Comparison of ENCODE assay signal across 22 mouse cellular contexts in genomic region chr11:4309613-4310012, GRCm38 (mm10). TPM values are rescaled to one million over a fixed set of nuclear protein-coding genes. Genes with fewer than 3 reads are reported as not detected.
DNase-seq lines count a peak whose midpoint lies in the region; ATAC-seq and TF ChIP-seq lines count a peak whose summit lies in the region.
"Had no signal": no experiment of that assay in that cellular context is flagged by ENCODE, and none has a peak within 500 bp of the region (broad histone marks: within the 10 kb centered on the region; RNA-seq: fewer than 3 reads in every experiment).

No protein-coding gene starts in this region.

- TF ChIP-seq POLR2A in CH12.LX (IDR thresholded peaks at IDR 0.05; ENCODE audit: low read depth, low read length), result no peak

- no peak overlapping the region for H3K4me2 ChIP-seq in CH12.LX (ENCODE audit: insufficient read depth, low read depth, poor library complexity, severe bottlenecking)
- H3K4me2 ChIP-seq in embryonic facial prominence, embryonic 14.5 days (ENCODE audit: low read depth, low read length), result no peak overlapping the region
- no peak overlapping the region for H3K4me2 ChIP-seq in limb, embryonic 15.5 days
- H3K4me2 ChIP-seq in kidney, embryonic 16.5 days (replicated peaks; ENCODE audit: low read depth, low read length), result no peak overlapping the region
- H3K4me2 ChIP-seq: forebrain, embryonic 13.5 days; midbrain, embryonic 13.5 days; neural tube, embryonic 13.5 days had no signal

- no peak overlapping the region; the same call in 1 of the 2 replicates for H3K9ac ChIP-seq in CH12.LX (ENCODE audit: insufficient read depth, low read depth)
- no peak overlapping the region for H3K9ac ChIP-seq in embryonic facial prominence, embryonic 14.5 days (ENCODE audit: low read depth, low read length)
- H3K9ac ChIP-seq in limb, embryonic 15.5 days, result no peak overlapping the region
- no peak overlapping the region for H3K9ac ChIP-seq in kidney, embryonic 16.5 days (replicated peaks; ENCODE audit: low read length)
- H3K9ac ChIP-seq: forebrain, embryonic 13.5 days; liver, embryonic 14.5 days; midbrain, embryonic 13.5 days; neural tube, embryonic 13.5 days; stomach, embryonic 15.5 days had no signal

- H3K79me2 ChIP-seq in CH12.LX (replicated peaks; ENCODE audit: control insufficient read depth, extremely low read depth, insufficient read depth, poor library complexity, severe bottlenecking), result no peaks in the 10 kb centered on the region

- peak; percentile 67; the same call in 1 of the 2 replicates for TF ChIP-seq EP300 in CH12.LX (IDR thresholded peaks at IDR 0.05; ENCODE audit: low read length)

- no peaks in the 10 kb centered on the region for H3K9me3 ChIP-seq in CH12.LX (replicated peaks; ENCODE audit: low read length)
- no peaks in the 10 kb centered on the region for H3K9me3 ChIP-seq in embryonic facial prominence, embryonic 14.5 days (ENCODE audit: control insufficient read depth, low read length)
- no peaks in the 10 kb centered on the region for H3K9me3 ChIP-seq in limb, embryonic 15.5 days
- H3K9me3 ChIP-seq in kidney, embryonic 16.5 days (ENCODE audit: low read length), result no peaks in the 10 kb centered on the region
- H3K9me3 ChIP-seq: forebrain, embryonic 13.5 days; heart, embryonic 10.5 days; midbrain, embryonic 13.5 days; neural tube, embryonic 13.5 days; stomach, embryonic 15.5 days had no signal

- intact Hi-C loops in gastrocnemius, postnatal 14 days (cut with DNase I; ENCODE audit: low total_unique reads), result no loop called here

- ATAC-seq in embryonic facial prominence, embryonic 14.5 days (ENCODE audit: low read depth), result no peak
- ATAC-seq in limb, embryonic 15.5 days (ENCODE audit: insufficient number of reproducible peaks, low FRiP score, low TSS enrichment, low read depth), result no peak
- no peak for ATAC-seq in kidney, embryonic 16.5 days (ENCODE audit: low FRiP score, low TSS enrichment)
- no peak for ATAC-seq in frontal cortex, adult (ENCODE audit: low TSS enrichment)
- ATAC-seq: forebrain, embryonic 13.5 days; midbrain, embryonic 13.5 days had no signal

- H3K4me1 ChIP-seq in CH12.LX (ENCODE audit: control insufficient read depth in 1 of 2, insufficient read depth in 2 of 2), result peaks cover 33 to 49% of the 10 kb centered on the region in 2 experiments
- peaks cover 29% of the 10 kb centered on the region for H3K4me1 ChIP-seq in embryonic facial prominence, embryonic 14.5 days (ENCODE audit: control insufficient read depth, insufficient read depth, low read length)
- H3K4me1 ChIP-seq in limb, embryonic 15.5 days, result peaks cover 20% of the 10 kb centered on the region
- H3K4me1 ChIP-seq in kidney, embryonic 16.5 days (ENCODE audit: insufficient read depth, low read length), result peaks cover 9% of the 10 kb centered on the region

- in situ Hi-C loops in CH12.LX (cut with MboI; ENCODE audit: low pct_ligation_motif_present, low pct_unique_long_range_greater_than_20kb, low sequenced_read_pairs), result no loop called here

- peak overlapping the region; percentile 53; the same call in 1 of the 2 replicates for H3K27ac ChIP-seq in CH12.LX (ENCODE audit: insufficient read depth, low read depth)
- H3K27ac ChIP-seq in embryonic facial prominence, embryonic 14.5 days (replicated peaks; ENCODE audit: low read depth, low read length), result peak overlapping the region; percentile 90
- H3K27ac ChIP-seq in limb, embryonic 15.5 days, result peak overlapping the region; percentile 86; the same call in 1 of the 2 replicates
- no peak overlapping the region for H3K27ac ChIP-seq in kidney, embryonic 16.5 days (ENCODE audit: low read length)
- H3K27ac ChIP-seq: forebrain, embryonic 13.5 days; heart, embryonic 10.5 days; left cerebral cortex, adult 2 months; liver, embryonic 14.5 days; midbrain, embryonic 13.5 days; neural tube, embryonic 13.5 days had no signal

- H3K36me3 ChIP-seq in CH12.LX (replicated peaks in 1 of 2; ENCODE audit: control insufficient read depth in 1 of 2, insufficient read depth in 1 of 2, low read length in 1 of 2), result no peaks in the 10 kb centered on the region
- H3K36me3 ChIP-seq in embryonic facial prominence, embryonic 14.5 days (ENCODE audit: control insufficient read depth, insufficient read depth, low read length), result no peaks in the 10 kb centered on the region
- H3K36me3 ChIP-seq in limb, embryonic 15.5 days, result no peaks in the 10 kb centered on the region
- H3K36me3 ChIP-seq in kidney, embryonic 16.5 days (ENCODE audit: insufficient read depth, low read length), result no peaks in the 10 kb centered on the region
- H3K36me3 ChIP-seq: heart, embryonic 10.5 days; midbrain, embryonic 13.5 days; neural tube, embryonic 13.5 days; stomach, embryonic 15.5 days had no signal

- no peak overlapping the region for H3K4me3 ChIP-seq in CH12.LX (replicated peaks in 1 of 3; ENCODE audit: low read depth in 2 of 3, low read length in 2 of 3, poor library complexity in 1 of 3)
- H3K4me3 ChIP-seq in embryonic facial prominence, embryonic 14.5 days (ENCODE audit: low read depth, low read length), result no peak overlapping the region
- H3K4me3 ChIP-seq in limb, embryonic 15.5 days, result no peak overlapping the region
- no peak overlapping the region for H3K4me3 ChIP-seq in kidney, embryonic 16.5 days (ENCODE audit: low read length)
- H3K4me3 ChIP-seq: erythroblast, embryonic 14.5 days; forebrain, embryonic 13.5 days; heart, embryonic 10.5 days; left cerebral cortex, adult 2 months; midbrain, embryonic 13.5 days; neural tube, embryonic 13.5 days; stomach, embryonic 15.5 days had no signal

- dilution Hi-C loops in CH12.LX (cut with MboI; ENCODE audit: extremely low pct_ligation_motif_present, extremely low pct_unique_long_range_greater_than_20kb, low sequenced_read_pairs), result no loop called here

- DNase-seq in 3T3-L1 (ENCODE audit: low read depth, low spot score), result peak; percentile 68
- peak; percentile 56 for DNase-seq in CH12.LX (ENCODE audit: extremely low read depth)
- DNase-seq in embryonic facial prominence, embryonic 14.5 days (ENCODE audit: low spot score), result no peak
- DNase-seq in gastrocnemius, postnatal 14 days, result no peak
- DNase-seq: adrenal gland, adult 8-10 months; kidney, adult 2 months; kidney, postnatal 36 days; layer of hippocampus, adult 9-11 months; right cerebral cortex, postnatal 14 days; thymus, postnatal 25 days had no signal

- WGBS in embryonic facial prominence, embryonic 14.5 days, result 69% methylated on average over 4 of the region's 4 CpGs
- WGBS in limb, embryonic 15.5 days, result 71% methylated on average over 4 of the region's 4 CpGs
- 83% methylated on average over 4 of the region's 4 CpGs for WGBS in kidney, embryonic 16.5 days

- no peak for TF ChIP-seq RAD21 in CH12.LX (IDR thresholded peaks at IDR 0.05; ENCODE audit: low read depth, low read length)

- no peak for TF ChIP-seq CTCF in CH12.LX (conservative IDR thresholded peaks at IDR 0.05 in 1 of 2, IDR thresholded peaks at IDR 0.05 in 1 of 2; ENCODE audit: low read depth in 2 of 2, low read length in 2 of 2)

- no peaks in the 10 kb centered on the region for H3K27me3 ChIP-seq in CH12.LX (replicated peaks)
- H3K27me3 ChIP-seq in embryonic facial prominence, embryonic 14.5 days (replicated peaks; ENCODE audit: control insufficient read depth, insufficient read depth, low read length), result no peaks in the 10 kb centered on the region; the same call in 1 of the 2 replicates
- H3K27me3 ChIP-seq in limb, embryonic 15.5 days, result no peaks in the 10 kb centered on the region
- H3K27me3 ChIP-seq in kidney, embryonic 16.5 days (ENCODE audit: insufficient read depth, low read length), result no peaks in the 10 kb centered on the region
- H3K27me3 ChIP-seq: neural tube, embryonic 13.5 days; stomach, embryonic 15.5 days had no signal

TF ChIP-seq in CH12.LX, 34 proteins besides CTCF, POLR2A, EP300 and RAD21 (continues in another document):
- TF ChIP-seq POLR2AphosphoS2 (IDR thresholded peaks at IDR 0.05; ENCODE audit: low read depth, low read length), result no peak
- TF ChIP-seq MYC (IDR thresholded peaks at IDR 0.05; ENCODE audit: low read depth, low read length), result no peak
- 0 out of 2 replicates have a peak, but pooled peaks have one; percentile 8 for TF ChIP-seq ZNF384 (IDR thresholded peaks at IDR 0.05; ENCODE audit: low read depth, low read length)
- TF ChIP-seq ZC3H11A (IDR thresholded peaks at IDR 0.05; ENCODE audit: low read depth, low read length), result no peak
- TF ChIP-seq GABPA (IDR thresholded peaks at IDR 0.05; ENCODE audit: insufficient replicate concordance, low read depth, low read length), result no peak
- TF ChIP-seq MAX (IDR thresholded peaks at IDR 0.05; ENCODE audit: low read length), result peak; percentile 54; the same call in 1 of the 2 replicates
- peak; percentile 49; the same call in 1 of the 2 replicates for TF ChIP-seq TCF12 (IDR thresholded peaks at IDR 0.05; ENCODE audit: low read depth, low read length)
- 0 out of 2 replicates have a peak, but pooled peaks have one; percentile 33 for TF ChIP-seq SIN3A (IDR thresholded peaks at IDR 0.05; ENCODE audit: low read length)
- TF ChIP-seq JUND (conservative IDR thresholded peaks at IDR 0.05; ENCODE audit: low read depth, low read length), result no peak
- TF ChIP-seq IRF4 (IDR thresholded peaks at IDR 0.05; ENCODE audit: low read depth, low read length), result peak; percentile 90
- 0 out of 2 replicates have a peak, but pooled peaks have one; percentile 39 for TF ChIP-seq NELFE (IDR thresholded peaks at IDR 0.05; ENCODE audit: low read depth, low read length)
- TF ChIP-seq HCFC1 (IDR thresholded peaks at IDR 0.05; ENCODE audit: low read depth, low read length), result peak; percentile 16; the same call in 1 of the 2 replicates
- no peak for TF ChIP-seq PAX5 (IDR thresholded peaks at IDR 0.05; ENCODE audit: low read length)
- TF ChIP-seq MXI1 (IDR thresholded peaks at IDR 0.05; ENCODE audit: low read depth, low read length), result peak; percentile 57; the same call in 1 of the 2 replicates
- no peak for TF ChIP-seq TBP (conservative IDR thresholded peaks at IDR 0.05; ENCODE audit: low read depth, low read length)
- no peak for TF ChIP-seq NRF1 (IDR thresholded peaks at IDR 0.05; ENCODE audit: low read depth, low read length)
- peak; percentile 85 for TF ChIP-seq MAZ (IDR thresholded peaks at IDR 0.05; ENCODE audit: low read depth, low read length)
- TF ChIP-seq KAT2A (IDR thresholded peaks at IDR 0.05; ENCODE audit: insufficient replicate concordance, low read length), result no peak
- peak; percentile 55 for TF ChIP-seq BHLHE40 (IDR thresholded peaks at IDR 0.05; ENCODE audit: low read depth, low read length)
- TF ChIP-seq SMC3 (IDR thresholded peaks at IDR 0.05; ENCODE audit: low read depth, low read length), result no peak

RNA-seq across cellular contexts. Expression of gene Lif, which starts 52.3 kb away (rescaled TPM):
- 0.42 and 1.8 TPM in 2 replicates for total RNA-seq in CH12.LX (2012; rRNA removed)
- 0.05 and 0.15 TPM in 2 replicates for total RNA-seq in CH12.LX (2014; rRNA removed)
- polyA plus RNA-seq in CH12.LX (2012; ENCODE audit: insufficient read length, low read depth), result 0.07 and 0.17 TPM in 2 replicates
- polyA plus RNA-seq in embryonic facial prominence, embryonic 14.5 days (2014; fragmentation: Nextera tagmentation; extraction: Ambion mirVana), result 0.57 and 0.67 TPM in 2 replicates
- polyA plus RNA-seq in limb, embryonic 15.5 days (2015; fragmentation: Nextera tagmentation; extraction: Ambion mirVana), result 0.49 and 0.53 TPM in 2 replicates
- total RNA-seq in gastrocnemius, postnatal 14 days (2021), result under 1 TPM; 0.24 to 0.45 TPM
- 0.05 and 0.09 TPM in 2 replicates for polyA plus RNA-seq in kidney, embryonic 16.5 days (2015; fragmentation: Nextera tagmentation; extraction: Ambion mirVana)
- polyA plus RNA-seq: erythroblast, embryonic 14.5 days; hindbrain, embryonic 11.5 days; neural tube, embryonic 13.5 days had no signal

Comparison
In these comparisons a context has a peak if more than half of its experiments do, and no peak if none do; other contexts are left out.
1. DNase-seq: peak in 3T3-L1 (single experiment) and CH12.LX (single experiment); none in embryonic facial prominence, embryonic 14.5 days (single experiment) and gastrocnemius, postnatal 14 days (single experiment).